Mouse (Mus musculus): Measurements from ENCODE around the gene Pcdh15. TPM values are rescaled to one million over a fixed set of nuclear protein-coding genes. Genes with fewer than 3 reads are reported as not detected.

Gene Pcdh15
- polyA plus RNA-seq, 1 experiment from 2014 or later, result 0.87 TPM

- 76% methylated on average over 1 of the region's 1 CpGs for WGBS
- H3K36me3 ChIP-seq, result no peaks in the 10 kb centered on the region
Observed at GRCm38 (mm10) chr10:73400426-73400825, 301.3 kb downstream of the Pcdh15 start.

GRCm38 (mm10) chr10:73425408-73425807 is 326.3 kb downstream of the Pcdh15 start:
- Histone ChIP-seq H3K9me3 (no peaks in the 10 kb centered on the region), H3K4me2 (no peak overlapping the region), H3K9ac (no peak overlapping the region), H3K27ac (no peak overlapping the region), H3K36me3 (no peaks in the 10 kb centered on the region), H3K4me1 (no peaks in the 10 kb centered on the region), H3K4me3 (no peak overlapping the region), H3K27me3 (no peaks in the 10 kb centered on the region)
- WGBS, result 60% methylated on average over 3 of the region's 3 CpGs
- no peak for ATAC-seq (ENCODE audit: insufficient number of reproducible peaks, low FRiP score, low TSS enrichment, low read depth)

More at GRCm38 (mm10) chr10:73400426-73400825, 301.3 kb downstream of the Pcdh15 start:
- no peak for ATAC-seq (ENCODE audit: insufficient number of reproducible peaks, low FRiP score, low TSS enrichment, low read depth)
- H3K4me2 ChIP-seq, result no peak overlapping the region
- H3K9me3 ChIP-seq, result no peaks in the 10 kb centered on the region
- H3K4me3 ChIP-seq, result no peak overlapping the region
- no peak overlapping the region for H3K9ac ChIP-seq
- no peaks in the 10 kb centered on the region for H3K27me3 ChIP-seq
- H3K27ac ChIP-seq, result no peak overlapping the region
- no peaks in the 10 kb centered on the region for H3K4me1 ChIP-seq

DNA sequence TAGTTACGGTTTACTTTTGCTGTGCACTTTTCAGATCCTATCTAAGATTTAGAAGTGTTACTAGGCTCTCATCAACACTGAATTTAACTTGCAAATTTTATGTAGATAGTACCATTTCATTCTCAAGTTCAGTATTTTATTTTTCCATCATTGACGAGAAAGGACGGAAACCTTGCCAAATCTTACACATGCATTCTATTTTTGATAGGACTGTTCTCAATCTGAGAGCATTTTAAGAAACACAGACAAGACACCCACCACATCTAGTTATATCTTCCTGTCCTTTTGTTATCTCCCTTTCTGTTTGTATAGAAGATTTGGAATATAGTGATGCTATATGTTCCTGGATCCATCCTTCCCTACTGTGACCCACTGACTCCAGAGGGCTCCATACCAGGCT is 332.2 kb downstream of the Pcdh15 start:
- Histone ChIP-seq H3K9me3 (no peaks in the 10 kb centered on the region), H3K4me3 (no peak overlapping the region), H3K9ac (no peak overlapping the region), H3K4me2 (no peak overlapping the region), H3K27me3 (no peaks in the 10 kb centered on the region), H3K27ac (no peak overlapping the region), H3K36me3 (no peaks in the 10 kb centered on the region), H3K4me1 (no peaks in the 10 kb centered on the region)
- ATAC-seq (ENCODE audit: insufficient number of reproducible peaks, low FRiP score, low TSS enrichment, low read depth), result no peak
- WGBS, result 81% methylated on average over 3 of the region's 3 CpGs

GRCm38 (mm10) chr10:73484082-73484481 is 384.9 kb downstream of the Pcdh15 start:
- WGBS, result 85% methylated on average over 2 of the region's 2 CpGs
- H3K9me3 ChIP-seq, result no peaks in the 10 kb centered on the region
- H3K4me1 ChIP-seq, result no peaks in the 10 kb centered on the region
- no peak overlapping the region for H3K9ac ChIP-seq
- no peaks in the 10 kb centered on the region for H3K36me3 ChIP-seq
- no peak for ATAC-seq (ENCODE audit: insufficient number of reproducible peaks, low FRiP score, low TSS enrichment, low read depth)
- H3K4me3 ChIP-seq, result no peak overlapping the region
- no peak overlapping the region for H3K27ac ChIP-seq
- no peaks in the 10 kb centered on the region for H3K27me3 ChIP-seq
- H3K4me2 ChIP-seq, result no peak overlapping the region

DNA sequence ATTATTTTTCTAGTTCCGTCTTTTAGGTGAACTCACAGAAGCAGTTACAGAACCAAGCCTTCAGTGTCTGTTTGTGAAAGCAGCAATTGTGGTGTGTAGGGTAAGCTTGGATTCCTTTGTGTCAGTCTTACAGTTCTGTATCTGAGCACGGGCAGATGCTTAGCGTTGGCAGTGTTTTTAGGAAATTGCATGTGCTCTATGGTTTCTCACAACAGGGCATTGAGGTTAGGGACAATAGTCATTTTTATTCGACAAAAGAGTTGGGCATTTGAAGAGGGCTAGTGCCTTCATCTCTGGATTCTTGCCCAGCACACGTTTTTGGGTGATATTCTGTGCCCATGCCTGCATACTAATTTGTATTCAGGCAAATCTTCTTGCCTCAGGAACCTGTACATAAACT is 392.5 kb downstream of the Pcdh15 start:
- H3K4me1 ChIP-seq, result no peaks in the 10 kb centered on the region
- no peak overlapping the region for H3K9ac ChIP-seq
- WGBS, result 77% methylated on average over 5 of the region's 5 CpGs
- no peaks in the 10 kb centered on the region for H3K36me3 ChIP-seq
- no peak overlapping the region for H3K4me2 ChIP-seq
- no peak overlapping the region for H3K27ac ChIP-seq
- H3K9me3 ChIP-seq, result no peaks in the 10 kb centered on the region
- no peak overlapping the region for H3K4me3 ChIP-seq
- no peaks in the 10 kb centered on the region for H3K27me3 ChIP-seq
- ATAC-seq (ENCODE audit: insufficient number of reproducible peaks, low FRiP score, low TSS enrichment, low read depth), result no peak

GRCm38 (mm10) chr10:73514846-73515245 is 415.7 kb downstream of the Pcdh15 start:
- no peak for ATAC-seq (ENCODE audit: insufficient number of reproducible peaks, low FRiP score, low TSS enrichment, low read depth)
- H3K4me2 ChIP-seq, result no peak overlapping the region
- H3K27ac ChIP-seq, result no peak overlapping the region
- 77% methylated on average over 3 of the region's 3 CpGs for WGBS
- H3K36me3 ChIP-seq, result no peaks in the 10 kb centered on the region
- H3K4me3 ChIP-seq, result no peak overlapping the region
- no peaks in the 10 kb centered on the region for H3K4me1 ChIP-seq
- no peaks in the 10 kb centered on the region for H3K9me3 ChIP-seq
- H3K9ac ChIP-seq, result no peak overlapping the region
- H3K27me3 ChIP-seq, result no peaks in the 10 kb centered on the region

GRCm38 (mm10) chr10:73515742-73516141 is 416.6 kb downstream of the Pcdh15 start:
- no peak overlapping the region for H3K27ac ChIP-seq
- H3K9me3 ChIP-seq, result no peaks in the 10 kb centered on the region
- no peaks in the 10 kb centered on the region for H3K36me3 ChIP-seq
- 60% methylated on average over 2 of the region's 2 CpGs for WGBS
- no peak for ATAC-seq (ENCODE audit: insufficient number of reproducible peaks, low FRiP score, low TSS enrichment, low read depth)
- no peak overlapping the region for H3K4me3 ChIP-seq
- H3K4me2 ChIP-seq, result no peak overlapping the region
- no peaks in the 10 kb centered on the region for H3K4me1 ChIP-seq
- no peaks in the 10 kb centered on the region for H3K27me3 ChIP-seq
- H3K9ac ChIP-seq, result no peak overlapping the region

- Histone ChIP-seq H3K36me3 (no peaks in the 10 kb centered on the region), H3K4me2 (no peak overlapping the region), H3K27me3 (no peaks in the 10 kb centered on the region), H3K4me1 (no peaks in the 10 kb centered on the region), H3K9me3 (no peaks in the 10 kb centered on the region), H3K9ac (no peak overlapping the region), H3K27ac (no peak overlapping the region), H3K4me3 (no peak overlapping the region)
- ATAC-seq (ENCODE audit: insufficient number of reproducible peaks, low FRiP score, low TSS enrichment, low read depth), result no peak
- 41% methylated on average over 3 of the region's 3 CpGs for WGBS
Observed at GRCm38 (mm10) chr10:73519438-73519837, 420.3 kb downstream of the Pcdh15 start.

GRCm38 (mm10) chr10:73552831-73553230 is 453.7 kb downstream of the Pcdh15 start:
- Histone ChIP-seq H3K4me1 (no peaks in the 10 kb centered on the region), H3K27me3 (no peaks in the 10 kb centered on the region), H3K4me3 (no peak overlapping the region), H3K9ac (no peak overlapping the region), H3K27ac (no peak overlapping the region), H3K4me2 (no peak overlapping the region), H3K9me3 (no peaks in the 10 kb centered on the region), H3K36me3 (no peaks in the 10 kb centered on the region)
- no peak for ATAC-seq (ENCODE audit: insufficient number of reproducible peaks, low FRiP score, low TSS enrichment, low read depth)
- WGBS, result 93% methylated on average over 10 of the region's 10 CpGs

- no peaks in the 10 kb centered on the region for H3K27me3 ChIP-seq
- H3K9me3 ChIP-seq, result no peaks in the 10 kb centered on the region
- no peak overlapping the region for H3K4me3 ChIP-seq
- 72% methylated on average over 7 of the region's 7 CpGs for WGBS
- no peak for ATAC-seq (ENCODE audit: insufficient number of reproducible peaks, low FRiP score, low TSS enrichment, low read depth)
- no peak overlapping the region for H3K9ac ChIP-seq
- no peaks in the 10 kb centered on the region for H3K36me3 ChIP-seq
- H3K4me1 ChIP-seq, result no peaks in the 10 kb centered on the region
- no peak overlapping the region for H3K27ac ChIP-seq
- H3K4me2 ChIP-seq, result no peak overlapping the region
Observed at GRCm38 (mm10) chr10:73564216-73564615, 465.1 kb downstream of the Pcdh15 start.

- 89% methylated on average over 5 of the region's 5 CpGs for WGBS
Observed at GRCm38 (mm10) chr10:73574711-73575297, 475.7 kb downstream of the Pcdh15 start.

DNA sequence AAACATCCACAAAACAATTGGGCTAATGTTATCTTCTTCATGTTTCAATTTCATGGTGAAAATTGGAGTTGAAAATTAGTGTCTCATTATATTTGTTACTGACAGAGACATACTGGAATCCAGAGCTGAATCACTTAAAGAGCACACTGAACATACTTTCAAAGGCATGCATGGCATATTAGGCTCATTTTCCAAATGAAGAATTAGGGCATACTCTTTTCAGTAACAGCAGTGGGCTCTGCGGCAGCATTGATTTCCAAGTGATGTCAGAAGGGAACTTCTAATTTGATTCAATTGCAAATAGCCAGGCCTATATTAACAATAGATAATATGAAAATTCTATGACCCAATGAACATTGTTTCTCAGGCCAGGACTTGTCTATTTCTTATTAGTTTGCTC is 568.4 kb downstream of the Pcdh15 start:
- H3K9ac ChIP-seq, result no peak overlapping the region
- no peaks in the 10 kb centered on the region for H3K27me3 ChIP-seq
- 97% methylated on average over 1 of the region's 1 CpGs for WGBS
- H3K27ac ChIP-seq, result no peak overlapping the region
- no peaks in the 10 kb centered on the region for H3K36me3 ChIP-seq
- H3K4me1 ChIP-seq, result no peaks in the 10 kb centered on the region
- H3K4me3 ChIP-seq, result no peak overlapping the region
- no peak overlapping the region for H3K4me2 ChIP-seq
- H3K9me3 ChIP-seq, result no peaks in the 10 kb centered on the region
- no peak for ATAC-seq (ENCODE audit: insufficient number of reproducible peaks, low FRiP score, low TSS enrichment, low read depth)

More at GRCm38 (mm10) chr10:73574711-73575297, 475.7 kb downstream of the Pcdh15 start:
- no peak overlapping the region for H3K4me2 ChIP-seq
- no peak overlapping the region for H3K4me3 ChIP-seq
- H3K27me3 ChIP-seq, result no peaks in the 10 kb centered on the region
- H3K27ac ChIP-seq, result no peak overlapping the region
- no peak for ATAC-seq (ENCODE audit: insufficient number of reproducible peaks, low FRiP score, low TSS enrichment, low read depth)
- H3K9ac ChIP-seq, result no peak overlapping the region
- no peaks in the 10 kb centered on the region for H3K36me3 ChIP-seq
- no peaks in the 10 kb centered on the region for H3K9me3 ChIP-seq
- no peaks in the 10 kb centered on the region for H3K4me1 ChIP-seq

Data from limb, embryonic 15.5 days (tissue).